In genomic region chr7:27361283-27361946, GRCm38 (mm10) we compare ENCODE assay signal across 8 mouse cellular contexts. TPM values are rescaled to one million over a fixed set of nuclear protein-coding genes. Genes with fewer than 3 reads are reported as not detected.
DNase-seq lines count a peak whose midpoint lies in the region; ATAC-seq and TF ChIP-seq lines count a peak whose summit lies in the region.

No protein-coding gene starts in this region.

- no peaks in the 10 kb centered on the region for H3K36me3 ChIP-seq in embryonic facial prominence, embryonic 13.5 days
- no peaks in the 10 kb centered on the region for H3K36me3 ChIP-seq in kidney, adult 2 months (ENCODE audit: control insufficient read depth, insufficient read depth, low read length)
- H3K36me3 ChIP-seq in limb, embryonic 12.5 days: no peaks in the 10 kb centered on the region
- peaks cover 4% of the 10 kb centered on the region; the same call in 1 of the 2 replicates for H3K36me3 ChIP-seq in midbrain, embryonic 16.5 days (ENCODE audit: control insufficient read depth, insufficient read depth, low read length)

- no peak overlapping the region for H3K27ac ChIP-seq in embryonic facial prominence, embryonic 13.5 days
- H3K27ac ChIP-seq in kidney, adult 2 months (ENCODE audit: insufficient read depth, low read depth, low read length): no peak overlapping the region
- no peak overlapping the region for H3K27ac ChIP-seq in limb, embryonic 12.5 days
- no peak overlapping the region for H3K27ac ChIP-seq in midbrain, embryonic 16.5 days (ENCODE audit: low read length)

- H3K4me2 ChIP-seq in embryonic facial prominence, embryonic 13.5 days: peak overlapping the region; percentile 69
- peak overlapping the region; percentile 74 for H3K4me2 ChIP-seq in limb, embryonic 12.5 days
- peak overlapping the region; percentile 74 for H3K4me2 ChIP-seq in midbrain, embryonic 16.5 days (ENCODE audit: low read length)

- no peak for TF ChIP-seq CTCF in kidney, adult 2 months (conservative IDR thresholded peaks at IDR 0.05; ENCODE audit: insufficient read depth, insufficient read length, low read depth, low read length)

- H3K27me3 ChIP-seq in embryonic facial prominence, embryonic 13.5 days: peaks cover 68% of the 10 kb centered on the region
- no peaks in the 10 kb centered on the region; the same call in 1 of the 2 replicates for H3K27me3 ChIP-seq in kidney, adult 2 months (replicated peaks; ENCODE audit: control insufficient read depth, insufficient read depth, low read length)
- H3K27me3 ChIP-seq in limb, embryonic 12.5 days: peaks cover 72% of the 10 kb centered on the region
- H3K27me3 ChIP-seq in midbrain, embryonic 16.5 days (ENCODE audit: control insufficient read depth, insufficient read depth, low read depth, low read length): peaks cover 44% of the 10 kb centered on the region

- H3K4me1 ChIP-seq in embryonic facial prominence, embryonic 13.5 days: peaks cover 14% of the 10 kb centered on the region
- H3K4me1 ChIP-seq in kidney, adult 2 months (ENCODE audit: control insufficient read depth, insufficient read depth, low read length): no peaks in the 10 kb centered on the region; the same call in 1 of the 2 replicates
- H3K4me1 ChIP-seq in limb, embryonic 12.5 days (replicated peaks): peaks cover 17% of the 10 kb centered on the region
- peaks cover 7% of the 10 kb centered on the region for H3K4me1 ChIP-seq in midbrain, embryonic 16.5 days (ENCODE audit: control insufficient read depth, insufficient read depth, low read length)

- TF ChIP-seq POLR2A in kidney, adult 2 months (IDR thresholded peaks at IDR 0.05; ENCODE audit: low read depth, low read length): no peak

- H3K9me3 ChIP-seq in embryonic facial prominence, embryonic 13.5 days: no peaks in the 10 kb centered on the region
- no peaks in the 10 kb centered on the region for H3K9me3 ChIP-seq in limb, embryonic 12.5 days
- no peaks in the 10 kb centered on the region for H3K9me3 ChIP-seq in midbrain, embryonic 16.5 days (replicated peaks; ENCODE audit: control insufficient read depth, low read length, poor library complexity, severe bottlenecking)

- DNase-seq in 3134 (ENCODE audit: extremely low read depth, insufficient read length, low spot score): peak; percentile 99
- peak; percentile 99 to 100 for DNase-seq in adrenal gland, postnatal 36 days
- DNase-seq in heart, adult 18-20 months: peak; percentile 98 to 99
- peak; percentile 100 for DNase-seq in kidney, adult 2 months
- peak; percentile 88 to 99 for DNase-seq in spleen, postnatal 10 days (ENCODE audit: low spot score in 2 of 2)

- peak overlapping the region; percentile 59 for H3K4me3 ChIP-seq in embryonic facial prominence, embryonic 13.5 days
- H3K4me3 ChIP-seq in kidney, adult 2 months (ENCODE audit: insufficient read depth, low read depth, low read length): peak overlapping the region; percentile 49
- H3K4me3 ChIP-seq in limb, embryonic 12.5 days (replicated peaks): peak overlapping the region; percentile 55
- H3K4me3 ChIP-seq in midbrain, embryonic 16.5 days (ENCODE audit: low read depth, low read length): peak overlapping the region; percentile 60

- H3K9ac ChIP-seq in embryonic facial prominence, embryonic 13.5 days: peak overlapping the region; percentile 72
- peak overlapping the region; percentile 65 for H3K9ac ChIP-seq in limb, embryonic 12.5 days (replicated peaks)
- H3K9ac ChIP-seq in midbrain, embryonic 16.5 days (ENCODE audit: low read depth, low read length): peak overlapping the region; percentile 80

- under 1% methylated on average over 52 of the region's 52 CpGs for WGBS in embryonic facial prominence, embryonic 13.5 days
- under 1% methylated on average over 52 of the region's 52 CpGs for WGBS in kidney, adult 2 months
- WGBS in limb, embryonic 12.5 days: 1% methylated on average over 52 of the region's 52 CpGs
- WGBS in midbrain, embryonic 16.5 days: 0% methylated on average over 52 of the region's 52 CpGs

- ATAC-seq in embryonic facial prominence, embryonic 13.5 days (ENCODE audit: insufficient number of reproducible peaks, insufficient read depth, low FRiP score, low TSS enrichment, low read depth): peak; percentile 94
- ATAC-seq in limb, embryonic 12.5 days (ENCODE audit: insufficient number of reproducible peaks, insufficient read depth, low FRiP score, low TSS enrichment, low read depth): peak; percentile 91
- peak; percentile 94 for ATAC-seq in midbrain, embryonic 16.5 days

RNA-seq across cellular contexts. Expression of gene Gm20479, which starts 4.2 kb away (rescaled TPM):
- total RNA-seq in adrenal gland, postnatal 36 days (2021): 1 to 10 TPM in 1 of 2 experiments, not detected in 1; 6.1 TPM
- not detected in 2 replicates for polyA plus RNA-seq in embryonic facial prominence, embryonic 13.5 days (2015; fragmentation: Nextera tagmentation; extraction: Ambion mirVana)
- total RNA-seq in heart, adult 18-20 months (2021): not detected
- polyA plus RNA-seq in kidney, adult 2 months (2012; rRNA removed): 0.39 TPM in 1 of 2 replicates, not detected in the other
- polyA plus RNA-seq in limb, embryonic 12.5 days (2016; fragmentation: Nextera tagmentation; extraction: Ambion mirVana): 0.42 TPM in 1 of 2 replicates, not detected in the other
- polyA plus RNA-seq in midbrain, embryonic 16.5 days (2015; fragmentation: Nextera tagmentation; extraction: Ambion mirVana): not detected in 2 replicates

RNA-seq across cellular contexts. Expression of gene Shkbp1, which starts 5.6 kb away (rescaled TPM):
- 10 to 100 TPM; 22.3 TPM for total RNA-seq in adrenal gland, postnatal 36 days (2021)
- 61.5 and 70.6 TPM in 2 replicates for polyA plus RNA-seq in embryonic facial prominence, embryonic 13.5 days (2015; fragmentation: Nextera tagmentation; extraction: Ambion mirVana)
- total RNA-seq in heart, adult 18-20 months (2021): 1 to 10 TPM; 5.6 to 6.3 TPM
- 39.2 and 45.5 TPM in 2 replicates for polyA plus RNA-seq in kidney, adult 2 months (2012; rRNA removed)
- polyA plus RNA-seq in limb, embryonic 12.5 days (2016; fragmentation: Nextera tagmentation; extraction: Ambion mirVana): 59.5 and 59.9 TPM in 2 replicates
- polyA plus RNA-seq in midbrain, embryonic 16.5 days (2015; fragmentation: Nextera tagmentation; extraction: Ambion mirVana): 47.4 and 55.1 TPM in 2 replicates

RNA-seq across cellular contexts. Expression of gene Ltbp4, which starts 23.9 kb away (rescaled TPM):
- 10 to 100 TPM; 77.8 to 94.6 TPM for total RNA-seq in adrenal gland, postnatal 36 days (2021)
- 32.0 and 40.3 TPM in 2 replicates for polyA plus RNA-seq in embryonic facial prominence, embryonic 13.5 days (2015; fragmentation: Nextera tagmentation; extraction: Ambion mirVana)
- total RNA-seq in heart, adult 18-20 months (2021): 100 to 1,000 TPM; 185 to 206 TPM
- 76.9 and 84.7 TPM in 2 replicates for polyA plus RNA-seq in kidney, adult 2 months (2012; rRNA removed)
- polyA plus RNA-seq in limb, embryonic 12.5 days (2016; fragmentation: Nextera tagmentation; extraction: Ambion mirVana): 15.2 and 15.8 TPM in 2 replicates
- polyA plus RNA-seq in midbrain, embryonic 16.5 days (2015; fragmentation: Nextera tagmentation; extraction: Ambion mirVana): 14.1 and 14.3 TPM in 2 replicates
